Comparison of ENCODE assay signal across 8 mouse cellular contexts in the genomic region with DNA sequence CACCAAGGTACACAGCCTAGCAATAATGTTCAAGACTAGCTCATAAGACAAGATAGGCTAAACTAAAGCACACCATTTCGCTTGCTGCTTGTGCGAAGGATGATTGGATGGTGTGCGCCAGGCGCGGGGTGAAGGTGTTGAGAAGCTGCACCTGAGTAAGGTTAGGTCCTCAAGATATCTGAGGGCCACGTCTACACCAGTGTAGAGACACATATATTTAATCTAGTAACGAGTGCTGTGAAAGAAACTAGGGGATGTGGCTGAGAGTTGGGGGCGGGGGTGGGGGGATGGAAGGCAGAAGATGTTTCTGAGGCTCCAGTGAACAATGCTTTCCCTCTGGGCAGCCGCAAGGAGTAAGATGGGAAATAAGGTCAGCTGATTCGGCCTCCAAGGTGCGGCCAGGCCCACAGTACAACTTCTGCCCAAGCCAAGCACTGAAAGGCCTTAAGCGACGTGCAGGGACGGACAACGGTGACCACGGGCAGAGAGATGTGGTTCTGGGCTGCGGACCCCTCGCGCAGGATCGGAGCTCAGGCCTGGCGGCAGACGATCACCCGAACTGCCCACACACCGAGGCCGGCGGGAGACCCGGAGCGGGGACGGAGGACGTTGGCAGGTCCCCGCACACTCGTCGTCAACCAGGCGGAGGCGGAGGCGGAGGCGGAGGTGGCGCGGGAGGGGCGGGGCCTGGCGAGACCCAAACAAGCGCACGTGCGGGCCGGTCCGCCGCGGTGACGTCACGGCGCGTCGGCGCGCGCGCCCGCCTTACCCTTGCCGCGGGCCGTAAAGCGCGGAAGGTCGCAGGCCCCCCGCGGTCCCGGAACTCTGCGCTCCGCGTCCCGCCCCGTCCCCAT. TPM values are rescaled to one million over a fixed set of nuclear protein-coding genes. Genes with fewer than 3 reads are reported as not detected.
DNase-seq lines count a peak whose midpoint lies in the region; ATAC-seq and TF ChIP-seq lines count a peak whose summit lies in the region.

A gene (plus strand): TSS at position 766 of the 854 bp plus-strand sequence.

- WGBS in heart, embryonic 10.5 days, result 5% methylated on average over 71 of the region's 72 CpGs
- WGBS in kidney, embryonic 15.5 days, result 5% methylated on average over 72 of the region's 72 CpGs

- H3K9ac ChIP-seq in kidney, embryonic 15.5 days, result peak within 1 kb of the TSS; percentile 64

- DNase-seq in A20 (ENCODE audit: low read depth, low spot score), result peak; percentile 90
- peak; percentile 96 for DNase-seq in heart, embryonic 10.5 days (ENCODE audit: low spot score)
- peak; percentile 93 for DNase-seq in liver
- DNase-seq in spleen, postnatal 4 days (ENCODE audit: low spot score in 2 of 2), result peak; percentile 91 to 95

- ATAC-seq in kidney, embryonic 15.5 days (replicated peaks; ENCODE audit: low FRiP score), result peak; percentile 93
- ATAC-seq in monocyte, adult 5-6 weeks (replicated peaks; ENCODE audit: insufficient number of reproducible peaks, low FRiP score, low TSS enrichment, poor library complexity, severe bottlenecking), result peak; percentile 73

- H3K27me3 ChIP-seq in heart, embryonic 10.5 days (ENCODE audit: insufficient read depth, poor library complexity, severe bottlenecking), result no peaks in the 10 kb centered on the region
- H3K27me3 ChIP-seq in kidney, embryonic 15.5 days, result no peaks in the 10 kb centered on the region

- no peak within 1 kb of the TSS for H3K27ac ChIP-seq in bone marrow macrophage, adult 2 months (ENCODE audit: insufficient read depth, low read depth, low read length)
- no peak within 1 kb of the TSS for H3K27ac ChIP-seq in embryonic fibroblast, embryonic 13.5 days (ENCODE audit: insufficient read depth, low read length)
- H3K27ac ChIP-seq in heart, embryonic 10.5 days, result peak within 1 kb of the TSS; percentile 78
- H3K27ac ChIP-seq in kidney, embryonic 15.5 days, result peak within 1 kb of the TSS; percentile 79

- peaks cover 6% of the 10 kb centered on the region for H3K4me1 ChIP-seq in bone marrow macrophage, adult 2 months (ENCODE audit: control insufficient read depth, insufficient read depth, low read length)
- peaks cover 3% of the 10 kb centered on the region; the same call in 1 of the 2 replicates for H3K4me1 ChIP-seq in embryonic fibroblast, embryonic 13.5 days (ENCODE audit: control insufficient read depth, insufficient read depth, low read length)
- H3K4me1 ChIP-seq in heart, embryonic 10.5 days, result peaks cover 17% of the 10 kb centered on the region; the same call in 1 of the 2 replicates
- H3K4me1 ChIP-seq in kidney, embryonic 15.5 days, result peaks cover 11% of the 10 kb centered on the region

- H3K36me3 ChIP-seq in heart, embryonic 10.5 days, result no peaks in the 10 kb centered on the region
- H3K36me3 ChIP-seq in kidney, embryonic 15.5 days, result no peaks in the 10 kb centered on the region

- TF ChIP-seq POLR2A in bone marrow macrophage, adult 2 months (IDR thresholded peaks at IDR 0.05; ENCODE audit: borderline replicate concordance, low read depth, low read length), result no peak
- TF ChIP-seq POLR2A in embryonic fibroblast, embryonic 13.5 days (IDR thresholded peaks at IDR 0.05; ENCODE audit: low read depth, low read length), result peak; percentile 40

- TF ChIP-seq CTCF in bone marrow macrophage, adult 2 months (IDR thresholded peaks at IDR 0.05; ENCODE audit: low read depth, low read length), result no peak
- TF ChIP-seq CTCF in embryonic fibroblast, embryonic 13.5 days (IDR thresholded peaks at IDR 0.05; ENCODE audit: borderline replicate concordance, insufficient read depth, low read length), result no peak

- peak within 1 kb of the TSS; percentile 88 for H3K4me2 ChIP-seq in kidney, embryonic 15.5 days

- peak within 1 kb of the TSS; percentile 88 for H3K4me3 ChIP-seq in bone marrow macrophage, adult 2 months (ENCODE audit: insufficient read depth, low read length)
- peak within 1 kb of the TSS; percentile 93 for H3K4me3 ChIP-seq in embryonic fibroblast, embryonic 13.5 days (ENCODE audit: insufficient read depth, low read length)
- H3K4me3 ChIP-seq in heart, embryonic 10.5 days, result peak within 1 kb of the TSS; percentile 72
- peak within 1 kb of the TSS; percentile 70 for H3K4me3 ChIP-seq in kidney, embryonic 15.5 days (replicated peaks)

- H3K9me3 ChIP-seq in heart, embryonic 10.5 days, result no peaks in the 10 kb centered on the region
- no peaks in the 10 kb centered on the region for H3K9me3 ChIP-seq in kidney, embryonic 15.5 days (replicated peaks)

RNA-seq across cellular contexts. Expression of the gene that starts here (rescaled TPM):
- 8.1 and 11.3 TPM in 2 replicates for polyA plus RNA-seq in bone marrow macrophage, adult 2 months (2012; ENCODE audit: insufficient read depth, insufficient read length, missing spikeins)
- 15.1 and 18.5 TPM in 2 replicates for polyA plus RNA-seq in embryonic fibroblast, embryonic 13.5 days (2011; ENCODE audit: insufficient read length, low read depth, missing spikeins)
- polyA plus RNA-seq in heart, embryonic 10.5 days (2016; fragmentation: Nextera tagmentation; extraction: Ambion mirVana), result 8.1 and 15.5 TPM in 2 replicates
- polyA plus RNA-seq in kidney, embryonic 15.5 days (2015; fragmentation: Nextera tagmentation; extraction: Ambion mirVana), result 10.8 and 10.9 TPM in 2 replicates
- 14.7 to 21.9 TPM (median 18.5 TPM) in 3 replicates for total RNA-seq in monocyte, adult 5-6 weeks (2017)

Comparison
In these comparisons a context has a peak if more than half of its experiments do, and no peak if none do; other contexts are left out.
1. H3K27ac ChIP-seq: peak in heart, embryonic 10.5 days (single experiment) and kidney, embryonic 15.5 days (single experiment); none in bone marrow macrophage, adult 2 months (single experiment) and embryonic fibroblast, embryonic 13.5 days (single experiment).
2. Peak in every context shown above with its lines, with median percentiles within 50 percentile points of each other: DNase-seq and H3K4me3 ChIP-seq.